Mouse (Mus musculus): ENCODE data around the gene Lypd6.

- TF ChIP-seq MAX (IDR thresholded peaks at IDR 0.05; ENCODE audit: low read depth) (no peak), TCF12 (IDR thresholded peaks at IDR 0.05; ENCODE audit: insufficient read depth, poor library complexity, severe bottlenecking) (no peak), E2F4 (IDR thresholded peaks at IDR 0.05; ENCODE audit: insufficient read depth) (no peak), POLR2A (IDR thresholded peaks at IDR 0.05; ENCODE audit: insufficient read length, low read depth) (no peak), USF1 (IDR thresholded peaks at IDR 0.05; ENCODE audit: low read depth) (no peak), POLR2AphosphoS2 (IDR thresholded peaks at IDR 0.05; ENCODE audit: insufficient read length, low read depth) (no peak), MYOG (IDR thresholded peaks at IDR 0.05; ENCODE audit: control insufficient read depth in 1 of 3, insufficient read depth in 1 of 3, insufficient read length in 2 of 3, low read depth in 2 of 3) (no peak), REST (IDR thresholded peaks at IDR 0.05; ENCODE audit: insufficient read depth, insufficient read length) (no peak), CEBPB (IDR thresholded peaks at IDR 0.05; ENCODE audit: insufficient read depth, poor library complexity, severe bottlenecking) (no peak), MYOD1 (IDR thresholded peaks at IDR 0.05; ENCODE audit: control insufficient read depth in 1 of 3, insufficient read length in 2 of 3, low read depth in 2 of 3) (no peak), TCF3 (IDR thresholded peaks at IDR 0.05; ENCODE audit: insufficient read length, low read depth) (no peak), SRF (IDR thresholded peaks at IDR 0.05; ENCODE audit: control insufficient read depth, insufficient read length, low read depth) (no peak)
Observed at GRCm38 (mm10) chr2:50087761-50088160, 21.5 kb downstream of the Lypd6 start.

All from myocyte (in vitro differentiated cells).